Mouse (Mus musculus) cerebellum, adult 11-12 months (tissue): ENCODE results near the gene Asap2.
"Not testable (repeated sequence)": the region's sequence is repeated elsewhere in the genome, so short reads cannot be mapped to it uniquely, and the experiment has no call there.

Experiments used
- DNase-seq: peaks from one replicate; pipeline ENCODE4 v3.0.0; 2022

The Asap2 gene

DNA sequence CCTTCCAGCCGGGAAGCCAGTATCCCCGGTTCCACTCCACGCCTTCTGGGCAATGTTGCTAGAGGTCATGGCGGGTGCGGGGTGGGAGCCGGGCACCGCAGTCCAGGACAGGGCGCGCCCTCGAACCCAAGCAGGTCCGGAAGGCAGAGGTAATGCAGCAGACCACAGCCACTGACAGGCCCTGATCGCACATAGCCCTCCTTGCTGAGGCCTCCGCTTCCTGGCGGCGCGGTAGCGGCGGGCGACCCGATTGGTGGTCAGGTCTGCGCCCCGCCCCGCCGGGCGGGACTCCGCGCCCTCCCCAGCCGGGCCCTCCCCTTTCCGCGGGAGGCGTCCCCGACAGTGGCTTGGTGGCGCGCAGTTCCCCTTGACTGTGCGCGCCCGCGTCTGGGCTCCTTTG lies at the start of gene Asap2:
Gene Asap2 (plus strand): TSS at position 328 of the 400 bp plus-strand sequence.
- peak; percentile 41 for DNase-seq

DNA sequence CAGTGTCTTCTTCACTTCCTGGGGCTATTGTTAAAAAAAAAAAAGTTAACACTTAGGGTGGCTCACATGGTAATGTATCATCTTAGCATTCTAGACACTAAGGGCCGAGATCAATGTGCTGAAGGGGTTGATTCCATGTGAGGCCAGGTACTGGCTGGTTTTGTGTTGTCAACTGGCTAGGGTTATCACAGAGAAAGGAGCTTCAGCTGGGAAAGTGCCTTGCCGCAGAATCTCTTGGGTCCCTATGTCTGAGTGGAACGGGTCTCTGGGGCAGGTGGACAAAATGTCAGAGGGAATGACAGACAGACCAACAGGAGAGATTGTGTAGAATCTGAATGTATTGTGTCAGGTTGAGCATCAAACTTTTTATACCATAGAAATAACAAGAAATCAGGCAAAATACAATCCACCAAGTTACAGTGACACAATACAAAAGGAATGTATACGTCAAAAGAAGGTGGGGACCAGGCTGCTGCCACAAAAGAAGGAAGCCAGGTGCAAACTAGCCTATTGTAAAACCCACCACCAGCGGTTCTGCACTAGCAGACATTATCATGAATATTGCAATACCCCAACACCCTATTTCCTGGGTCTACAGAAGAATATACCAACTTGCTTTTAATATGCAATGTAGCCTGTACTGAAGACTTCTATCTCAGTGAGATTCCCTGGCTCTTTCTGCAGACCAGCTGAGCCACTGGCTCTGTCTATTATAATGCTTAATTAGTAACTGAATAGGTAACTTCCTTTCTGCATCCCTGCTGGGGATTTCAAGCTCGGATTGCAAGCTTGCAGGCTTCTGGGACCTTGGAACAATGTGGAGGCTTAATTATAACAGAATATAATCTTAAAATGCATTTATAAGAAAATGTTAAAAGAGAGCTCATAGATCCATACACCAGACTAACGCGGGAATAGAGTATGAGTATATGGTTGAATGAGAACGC lies 42.9 kb upstream of the Asap2 start:
- DNase-seq = not testable (repeated sequence)

DNA sequence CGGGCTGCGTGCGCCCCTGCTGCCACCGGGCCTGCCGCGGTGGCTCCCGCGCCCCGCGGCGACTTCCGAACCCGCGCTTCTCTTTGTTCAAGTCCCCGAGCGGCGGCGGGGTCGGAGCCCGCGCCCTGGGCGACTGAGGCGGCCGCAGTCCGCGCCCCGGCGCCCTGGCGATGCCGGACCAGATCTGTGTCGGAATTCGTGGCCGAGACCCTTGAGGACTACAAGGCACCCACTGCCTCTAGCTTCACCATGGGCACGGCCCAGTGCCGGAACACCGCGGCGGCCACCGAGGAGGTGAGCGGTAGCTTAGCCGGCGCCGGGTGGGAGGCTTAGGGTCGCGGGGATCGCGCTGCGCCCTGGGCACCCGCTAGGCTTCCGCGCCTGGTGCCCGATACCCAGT lies 320 bp downstream of the Asap2 start:
- peak; percentile 2 for DNase-seq

DNA sequence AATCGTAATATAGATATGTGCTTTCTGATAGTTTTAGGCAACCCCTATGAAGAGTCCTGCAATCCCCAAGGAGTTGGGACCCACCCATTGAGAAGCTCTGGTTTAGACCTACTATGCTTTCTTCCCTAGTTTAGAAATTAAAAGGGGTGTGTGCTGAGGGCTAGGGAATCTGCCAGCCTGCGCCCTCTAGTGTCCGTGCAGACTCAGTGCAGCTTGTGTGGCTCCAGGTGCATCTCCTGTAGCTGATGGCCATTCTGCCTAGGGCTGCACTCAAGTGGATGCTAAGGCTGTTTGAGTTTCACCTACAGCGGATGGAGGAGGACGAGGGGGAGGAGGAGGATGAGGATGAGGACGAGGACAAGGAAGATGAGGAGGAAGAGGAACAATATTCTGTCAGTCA lies 40.6 kb downstream of the Asap2 start:
- DNase-seq = peak; percentile 7

DNA sequence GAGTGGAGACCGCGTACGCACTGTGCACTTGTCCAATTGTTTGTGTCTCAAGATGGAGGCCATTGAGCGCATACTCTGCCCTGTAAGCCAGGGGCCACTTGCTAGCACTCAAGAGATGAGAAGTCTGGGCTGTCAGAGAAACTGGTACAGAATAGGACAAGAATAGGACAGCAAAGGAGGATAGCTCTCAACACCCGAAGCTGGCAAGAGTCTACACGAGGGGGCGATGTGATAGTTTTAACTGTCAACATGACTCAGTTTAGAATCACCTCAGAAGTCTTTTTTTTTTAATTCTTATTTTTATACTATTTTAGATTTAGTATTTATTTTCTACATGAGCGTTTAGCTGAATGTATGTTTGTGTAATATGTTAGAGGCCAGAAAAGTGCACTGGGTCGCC lies 56.5 kb downstream of the Asap2 start:
- not testable (repeated sequence) for DNase-seq

DNA sequence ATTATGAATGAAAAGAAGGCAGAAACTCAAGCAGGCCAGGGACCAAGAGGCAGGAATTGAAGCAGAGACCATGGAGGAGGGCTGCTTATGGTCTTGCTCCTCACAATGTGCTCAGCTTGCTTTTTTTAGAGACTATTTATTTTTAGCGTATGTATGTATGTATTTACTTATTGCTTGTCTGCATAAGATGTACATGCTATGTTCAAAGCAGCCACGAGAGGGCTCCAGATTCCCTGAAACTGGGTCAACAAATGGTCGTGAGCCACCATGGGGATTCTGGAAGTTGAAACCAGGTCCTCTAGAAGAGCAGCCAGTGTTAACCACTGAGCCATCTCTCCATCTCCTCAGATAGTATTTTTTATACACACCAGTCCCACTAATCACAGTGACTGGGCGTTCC lies 85.5 kb downstream of the Asap2 start:
- peak; percentile 52 for DNase-seq

DNA sequence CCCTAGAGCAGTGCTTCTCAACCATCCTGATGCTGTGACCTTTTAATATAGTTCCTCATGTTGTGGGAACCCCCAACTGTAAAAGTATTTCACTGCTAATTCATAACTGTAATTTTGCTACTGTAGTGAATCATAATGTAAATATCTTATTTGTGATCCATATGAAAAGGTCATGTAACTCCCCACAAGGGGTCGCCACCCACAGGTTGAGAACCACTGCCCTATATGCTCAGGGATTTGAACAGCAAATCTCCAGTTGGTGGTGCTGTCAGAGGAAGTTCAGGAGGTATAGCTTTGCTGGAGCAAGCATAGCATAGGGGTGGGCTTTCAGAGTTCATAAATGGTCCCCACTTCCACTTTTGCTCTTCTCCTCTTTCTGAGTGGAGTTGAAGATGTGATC lies 99.9 kb downstream of the Asap2 start:
- DNase-seq = not testable (repeated sequence)

DNA sequence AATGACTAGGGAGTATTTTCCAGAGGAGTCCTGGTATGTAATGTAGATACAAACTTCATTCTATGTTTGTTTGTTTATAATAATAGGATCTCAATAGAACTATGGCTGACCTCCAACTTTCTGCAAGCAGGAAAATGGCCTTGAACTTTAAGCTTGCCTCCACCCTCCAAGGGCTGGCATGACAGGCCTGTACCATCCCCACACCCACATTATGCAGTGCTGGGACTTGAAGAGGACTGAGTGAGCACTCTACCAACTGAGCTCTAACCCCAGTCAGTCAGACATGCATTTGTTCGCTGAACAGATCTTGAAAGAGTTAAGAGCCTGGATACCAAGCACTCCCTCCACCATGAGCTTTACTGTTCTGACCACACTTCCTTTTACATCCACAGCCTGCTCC lies 102.2 kb downstream of the Asap2 start:
- not testable (repeated sequence) for DNase-seq

DNA sequence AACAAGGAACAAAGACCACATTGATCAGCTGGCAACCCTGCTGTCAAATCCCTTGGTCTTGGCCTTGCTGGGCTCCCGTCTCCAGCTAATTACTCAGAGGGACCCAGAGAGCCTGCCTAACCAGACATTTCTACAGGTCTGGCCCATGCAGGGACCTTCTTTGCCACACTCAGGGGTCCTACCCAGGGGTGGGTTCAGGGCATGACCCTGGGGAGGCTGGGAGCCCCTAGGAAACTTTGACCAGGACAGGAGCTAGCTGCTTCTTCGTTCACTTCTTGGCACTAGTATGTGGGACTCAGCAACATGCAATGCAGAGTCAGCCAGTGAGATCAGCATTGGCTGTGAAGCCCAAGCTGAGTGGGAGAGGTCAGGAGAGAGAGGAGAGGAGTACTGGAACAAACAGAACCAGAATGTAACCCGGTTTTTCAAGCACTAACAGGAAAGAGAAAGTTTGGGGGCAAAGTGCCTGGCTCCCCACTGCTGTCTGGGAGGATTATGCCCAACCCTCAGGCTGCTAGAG lies 107.6 kb downstream of the Asap2 start:
- not testable (repeated sequence) for DNase-seq

DNA sequence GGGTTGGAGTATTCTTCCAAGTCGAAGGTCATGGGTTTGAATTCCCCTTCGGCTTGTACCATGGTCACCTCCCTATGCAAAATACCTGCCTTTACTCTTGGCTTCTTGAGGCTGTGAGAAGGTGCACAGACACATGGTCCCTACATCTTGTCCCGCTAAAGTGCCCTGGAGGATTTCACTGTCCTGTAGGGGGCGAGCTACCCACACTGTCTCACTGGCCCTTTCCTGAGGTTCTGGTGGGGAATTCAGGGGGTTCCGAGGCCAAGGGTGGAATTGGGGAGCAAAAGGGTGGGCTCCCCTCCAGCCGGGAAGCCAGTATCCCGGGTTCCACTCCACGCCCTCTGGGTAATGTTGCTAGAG lies 120.8 kb downstream of the Asap2 start:
- not testable (repeated sequence) for DNase-seq

DNA sequence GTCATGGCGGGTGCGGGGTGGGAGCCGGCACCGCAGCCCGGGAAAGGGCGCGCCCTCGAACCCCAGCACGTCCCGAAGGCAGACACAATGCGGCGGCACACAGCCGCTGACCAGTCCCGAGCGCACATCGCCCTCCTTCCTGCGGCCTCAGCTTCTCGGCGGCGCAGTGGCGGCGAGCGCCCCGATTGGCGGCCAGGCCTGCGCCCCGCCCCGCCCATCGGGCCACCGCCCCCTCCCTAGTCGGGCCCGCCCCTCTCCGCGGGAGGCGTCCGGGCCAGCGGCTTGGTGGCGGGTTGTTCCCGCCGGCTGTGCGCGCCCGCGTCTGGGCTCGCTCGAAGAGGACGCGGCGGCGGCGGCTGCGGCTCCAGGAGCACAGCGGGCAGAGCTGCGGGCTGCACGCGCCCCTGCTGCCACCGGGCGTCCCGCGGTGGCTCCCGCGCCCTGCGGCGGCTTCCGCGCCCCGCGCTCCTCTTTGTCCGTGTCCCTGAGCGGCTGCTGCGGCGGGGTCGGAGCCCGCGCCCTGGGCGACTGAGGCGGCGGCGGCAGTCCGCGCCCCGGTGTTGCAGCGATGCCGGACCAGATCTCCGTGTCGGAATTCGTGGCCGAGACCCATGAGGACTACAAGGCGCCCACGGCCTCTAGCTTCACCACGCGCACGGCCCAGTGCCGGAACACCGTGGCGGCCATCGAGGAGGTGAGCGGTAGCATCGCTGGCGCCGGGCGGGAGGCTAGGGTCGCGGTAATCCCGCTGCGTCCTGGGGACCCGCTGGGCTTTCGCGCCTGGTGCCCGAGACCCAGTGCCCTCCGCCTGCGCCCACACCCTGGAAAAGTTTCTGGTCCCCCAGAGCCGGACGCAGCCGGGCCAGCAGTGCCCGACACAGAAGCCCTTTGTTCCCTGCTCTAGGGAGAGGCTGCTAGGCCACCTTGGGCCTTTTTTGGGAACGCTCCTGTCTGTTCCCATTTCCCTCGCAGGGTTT lies 121.5 kb downstream of the Asap2 start:
- DNase-seq = peak; percentile 86

DNA sequence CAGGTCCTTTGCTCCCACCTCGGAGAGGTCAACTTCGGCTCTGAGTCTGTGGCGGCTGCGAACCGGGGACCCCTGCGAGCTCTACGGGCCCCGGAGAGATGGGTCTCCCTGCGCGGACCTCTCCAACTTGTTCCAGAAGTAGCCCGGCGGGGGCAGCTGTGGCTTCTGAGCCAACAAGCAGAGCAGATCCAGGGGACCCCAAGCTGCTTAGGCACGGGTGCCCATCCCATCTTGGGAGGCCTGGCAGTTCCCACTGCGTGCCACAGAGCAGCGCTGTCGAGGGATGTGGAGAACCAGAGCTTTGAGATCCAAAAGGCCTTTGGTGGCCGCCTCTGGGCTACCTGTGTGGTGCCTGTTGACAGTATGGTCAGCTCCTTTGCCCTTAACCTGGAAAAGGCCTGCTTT lies 122.2 kb downstream of the Asap2 start:
- peak; percentile 81 for DNase-seq

DNA sequence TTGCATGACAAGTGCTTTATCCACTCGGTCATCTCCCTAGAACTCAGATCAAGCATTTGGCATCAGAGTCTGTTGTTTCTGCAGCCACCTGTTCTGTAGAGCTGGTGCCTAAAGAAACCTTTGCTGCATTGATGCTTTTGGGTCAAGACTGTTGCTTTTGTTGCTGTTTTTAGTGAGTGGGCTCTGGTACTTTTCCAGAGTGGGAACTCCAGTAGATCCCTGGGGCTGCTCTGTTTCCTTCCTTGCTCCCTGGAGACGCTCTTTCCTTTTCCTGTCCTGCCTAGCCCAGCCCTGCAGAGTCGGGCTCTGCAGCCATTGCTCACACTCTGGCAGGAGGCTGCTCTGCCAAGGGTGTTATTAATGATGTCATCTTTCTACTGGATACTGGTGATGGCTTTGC lies 129.2 kb downstream of the Asap2 start:
- DNase-seq = peak; percentile 60

DNA sequence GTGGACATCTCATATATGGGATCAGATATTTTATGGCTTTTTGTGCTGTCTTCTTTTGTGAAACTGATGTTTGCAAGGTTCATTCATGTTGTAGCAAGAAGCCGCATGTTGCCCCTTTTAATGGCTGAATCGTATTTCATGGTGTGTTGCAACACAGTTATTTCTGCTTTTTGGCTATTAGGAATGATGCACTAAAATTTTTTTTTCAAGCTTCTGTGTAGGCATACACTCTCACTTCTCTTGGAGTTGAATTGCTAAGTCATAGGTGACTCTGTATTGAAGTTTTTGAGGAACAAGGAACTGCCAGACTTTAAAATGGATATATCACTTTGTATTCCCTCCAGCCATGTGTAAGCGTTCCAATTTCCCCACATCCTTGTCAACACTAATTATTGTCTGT lies 132.6 kb downstream of the Asap2 start:
- no peak for DNase-seq

DNA sequence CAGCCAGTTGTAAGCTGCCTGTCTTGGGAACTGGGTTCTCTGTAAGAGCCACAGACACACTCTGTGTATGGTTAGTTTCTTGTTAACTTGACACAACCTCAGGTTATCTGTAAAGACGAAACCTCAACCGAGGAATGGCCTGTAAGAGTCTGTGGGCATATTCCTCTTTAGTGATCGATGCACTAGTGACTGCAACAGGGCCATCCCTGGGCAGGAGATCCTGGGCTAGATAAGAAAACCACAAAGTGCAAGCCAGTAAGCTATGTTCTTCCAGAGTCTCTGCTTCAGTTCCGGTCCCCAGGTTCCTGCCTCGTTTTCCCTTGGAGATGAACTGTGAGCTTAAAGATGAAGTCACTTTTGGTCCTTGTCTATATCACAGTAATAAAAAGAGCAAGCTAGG lies 133.4 kb downstream of the Asap2 start:
- no peak for DNase-seq

DNA sequence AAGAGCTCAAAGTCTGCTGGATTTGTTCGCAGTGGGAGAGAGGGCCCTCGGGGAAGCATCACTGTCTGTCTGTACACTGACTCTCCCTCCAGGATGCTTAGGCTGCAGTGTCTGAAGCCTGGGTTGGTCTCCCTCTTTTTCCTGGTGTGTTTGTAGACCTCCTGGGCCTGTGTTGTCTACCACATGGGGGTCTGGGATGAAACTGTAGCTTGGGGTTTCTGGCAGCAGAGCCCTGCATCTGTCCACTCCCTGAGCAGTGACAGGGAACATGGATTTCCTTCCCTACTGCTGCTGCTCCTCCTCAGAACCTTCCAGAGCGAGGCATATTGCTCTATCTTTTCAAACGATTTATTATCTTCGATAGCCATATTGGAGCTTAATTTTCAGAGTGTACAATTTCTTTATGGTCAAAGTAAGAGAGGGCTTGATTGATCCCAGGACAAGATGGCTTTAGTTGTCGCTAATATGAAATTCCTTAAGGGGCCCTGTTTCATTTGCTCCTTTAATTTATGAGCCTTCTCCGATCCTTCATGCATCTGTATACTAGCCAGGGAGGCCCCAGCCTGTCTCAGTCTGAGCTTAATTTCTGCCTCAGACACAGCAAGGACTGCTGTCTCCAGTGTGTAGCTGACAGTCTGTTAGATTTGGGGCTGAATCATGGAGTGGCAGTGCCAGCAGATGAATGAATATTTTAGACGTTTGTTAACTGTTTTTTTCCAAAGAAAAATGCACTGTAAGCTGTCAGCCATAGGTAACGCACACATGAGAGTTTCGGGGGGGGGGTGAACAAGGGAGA lies 135.6 kb downstream of the Asap2 start:
- peak; percentile 23 for DNase-seq

DNA sequence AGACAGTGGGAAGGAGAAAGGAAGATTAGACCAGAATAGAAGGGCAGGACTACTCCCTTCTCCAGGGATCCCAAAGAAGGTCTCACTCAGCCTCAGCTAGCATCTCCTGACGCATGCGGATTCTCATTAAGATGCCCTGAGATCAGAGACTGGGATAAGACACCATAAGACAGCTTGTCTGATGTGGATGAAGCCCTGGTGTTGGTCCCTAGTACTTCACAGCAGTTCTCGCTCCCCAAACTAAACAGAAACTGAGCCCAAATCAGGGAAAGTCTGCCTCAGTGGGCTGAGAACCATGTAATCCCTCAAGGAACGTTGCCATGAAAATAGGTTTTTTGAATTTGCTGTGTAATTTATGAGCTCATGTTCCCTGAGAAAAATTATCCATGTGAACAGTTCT lies 136.3 kb downstream of the Asap2 start:
- no peak for DNase-seq

DNA sequence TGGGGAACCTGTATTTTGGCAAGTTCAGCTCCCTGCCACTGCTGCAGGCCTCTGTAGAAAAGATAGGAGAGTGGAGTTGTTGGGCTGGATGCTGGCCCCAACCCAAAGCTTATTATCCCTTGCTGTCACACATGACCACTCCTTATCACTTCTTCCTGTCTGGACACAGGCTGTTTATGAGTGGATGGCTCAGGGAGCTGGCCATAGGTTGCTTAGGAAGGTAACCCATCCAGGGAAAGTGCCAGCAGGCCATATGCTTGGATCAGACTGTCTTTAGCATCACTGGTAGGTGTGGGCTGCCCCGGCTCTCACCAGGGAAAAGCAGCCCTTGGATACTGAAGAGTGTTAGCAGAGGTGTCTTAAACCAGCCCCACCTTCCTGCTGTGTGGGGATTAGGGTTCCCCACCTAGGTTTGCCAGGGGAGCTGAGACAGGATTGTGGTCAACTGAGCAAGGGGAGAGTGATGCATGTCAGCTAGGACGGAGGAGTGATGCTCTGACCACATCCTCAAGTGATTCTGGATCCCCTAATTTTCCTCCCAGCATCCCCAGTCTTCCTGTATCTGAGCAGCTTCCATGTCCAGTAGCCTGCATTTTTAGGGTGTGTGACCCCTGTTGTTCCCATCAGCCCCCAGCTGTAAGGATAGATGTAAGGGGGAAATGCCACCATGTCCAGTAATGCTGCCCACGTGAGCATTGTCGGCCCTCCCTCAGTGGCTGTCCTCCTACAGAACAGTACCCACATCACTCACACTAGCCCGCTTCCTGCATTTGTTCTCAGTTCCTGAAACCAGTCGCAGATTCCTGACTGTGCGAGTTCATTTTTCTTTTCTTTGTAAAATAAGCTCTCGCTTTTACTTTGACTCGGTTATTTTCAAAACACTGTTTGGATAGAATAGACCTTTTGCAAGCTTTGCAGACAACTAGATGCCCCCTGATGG lies 138.9 kb downstream of the Asap2 start:
- DNase-seq = peak; percentile 55

DNA sequence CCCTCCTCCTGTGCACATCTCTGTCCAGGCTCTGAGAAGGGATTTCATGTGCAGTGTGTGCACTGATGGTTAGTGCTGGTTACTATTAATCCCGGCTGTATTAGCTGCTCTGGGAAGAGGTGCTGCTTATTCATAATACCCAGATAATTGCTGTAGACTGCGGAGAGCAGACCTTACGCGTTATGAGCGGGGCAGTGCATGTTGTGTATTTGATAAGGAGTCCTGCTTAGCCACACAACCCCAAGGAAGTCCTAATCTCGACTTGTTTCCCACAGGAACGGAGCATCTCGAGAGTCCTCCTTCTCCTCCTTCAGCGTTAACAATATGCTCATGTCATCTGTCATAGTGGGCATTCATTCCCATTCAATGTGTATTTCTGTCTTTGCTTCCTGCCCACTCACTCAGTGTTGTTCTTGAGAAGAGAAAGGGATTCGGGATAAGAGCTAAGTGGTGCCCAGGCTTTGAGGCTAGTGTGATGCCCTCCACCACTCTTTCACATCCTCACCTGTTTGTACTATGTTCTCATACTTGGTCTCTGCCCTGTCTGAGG lies 140.1 kb downstream of the Asap2 start:
- DNase-seq = no peak

DNA sequence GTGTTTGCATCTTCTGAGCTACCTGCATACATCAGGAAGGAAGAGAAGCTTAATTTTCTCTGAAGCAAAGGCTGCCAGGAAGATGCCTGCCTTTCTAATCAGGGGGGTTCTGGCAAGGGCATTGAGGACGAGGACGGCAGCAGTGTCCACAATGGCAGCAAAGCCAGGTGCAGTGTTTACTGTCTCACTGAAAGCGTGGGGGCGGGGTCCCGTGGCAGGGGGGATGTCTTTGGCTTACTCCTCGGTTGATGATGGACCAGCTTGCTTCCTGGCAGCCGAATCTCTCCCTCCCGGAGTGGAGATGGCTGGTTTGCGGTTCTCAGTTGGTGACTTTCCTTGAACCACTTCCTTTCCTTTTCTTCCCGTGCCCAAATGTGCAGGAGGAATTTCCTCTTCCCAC lies 142.3 kb downstream of the Asap2 start:
- DNase-seq = peak; percentile 68

DNA sequence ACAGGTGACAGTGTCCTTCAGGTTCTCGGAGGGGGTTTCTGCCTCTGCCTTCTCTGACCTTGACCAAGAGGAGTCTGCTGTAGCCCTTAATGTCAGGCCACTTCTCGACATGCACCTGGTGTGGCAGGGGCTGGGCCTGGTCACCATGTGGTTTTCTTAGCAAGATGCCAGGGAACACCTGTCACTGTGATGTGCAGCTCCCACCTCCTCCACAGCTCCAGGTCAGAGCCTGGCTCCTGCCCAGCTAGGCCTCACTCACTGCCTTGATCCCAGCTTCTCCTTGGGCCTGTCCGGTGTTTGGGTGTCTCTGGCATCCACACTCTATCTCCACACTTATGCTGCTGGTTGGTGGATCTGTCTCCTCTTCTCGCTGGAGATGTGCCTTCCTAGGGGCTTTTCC lies 142.8 kb downstream of the Asap2 start:
- peak; percentile 76 for DNase-seq
